1 mouse cellular context compared by ENCODE assay signal in genomic region chr11:80208860-80209800, GRCm38 (mm10).
A peak's percentile ranks its signal among the peaks of the same experiment; 100 is the strongest.
TF ChIP-seq lines count a peak whose summit lies in the region.

Rhot1 (plus strand) TSS chr11:80209019.

TF ChIP-seq in CH12.LX, 34 proteins besides CTCF, POLR2A, EP300 and RAD21 (continued from another document):
- TF ChIP-seq ZNF384 (IDR thresholded peaks at IDR 0.05; ENCODE audit: low read depth, low read length) (peak; percentile 94), GABPA (IDR thresholded peaks at IDR 0.05; ENCODE audit: insufficient replicate concordance, low read depth, low read length) (peak; percentile 73), HCFC1 (IDR thresholded peaks at IDR 0.05; ENCODE audit: low read depth, low read length) (peak; percentile 88), IRF4 (IDR thresholded peaks at IDR 0.05; ENCODE audit: low read depth, low read length) (peak; percentile 82), MXI1 (IDR thresholded peaks at IDR 0.05; ENCODE audit: low read depth, low read length) (peak; percentile 84), CHD1 (IDR thresholded peaks at IDR 0.05; ENCODE audit: low read depth, low read length) (no peak; the same call in 1 of the 2 replicates), NRF1 (IDR thresholded peaks at IDR 0.05; ENCODE audit: low read depth, low read length) (peak; percentile 62), USF1 (IDR thresholded peaks at IDR 0.05; ENCODE audit: low read depth, low read length) (no peak), POLR2AphosphoS2 (IDR thresholded peaks at IDR 0.05; ENCODE audit: low read depth, low read length) (peak; percentile 85), TBP (conservative IDR thresholded peaks at IDR 0.05; ENCODE audit: low read depth, low read length) (no peak), MEF2A (IDR thresholded peaks at IDR 0.05; ENCODE audit: borderline replicate concordance, low read depth, low read length) (peak; percentile 79), PAX5 (IDR thresholded peaks at IDR 0.05; ENCODE audit: low read length) (no peak), MAX (IDR thresholded peaks at IDR 0.05; ENCODE audit: low read length) (peak; percentile 26; the same call in 1 of the 2 replicates), JUND (conservative IDR thresholded peaks at IDR 0.05; ENCODE audit: low read depth, low read length) (no peak), ZC3H11A (IDR thresholded peaks at IDR 0.05; ENCODE audit: low read depth, low read length) (no peak), MYC (IDR thresholded peaks at IDR 0.05; ENCODE audit: low read depth, low read length) (0 out of 2 replicates have a peak, but pooled peaks have one; percentile 21), ZMIZ1 (IDR thresholded peaks at IDR 0.05; ENCODE audit: low read depth, low read length) (peak; percentile 93), ZKSCAN1 (IDR thresholded peaks at IDR 0.05; ENCODE audit: borderline replicate concordance, low read depth, low read length) (no peak), TCF12 (IDR thresholded peaks at IDR 0.05; ENCODE audit: low read depth, low read length) (peak; percentile 92)
